In the genomic region with DNA sequence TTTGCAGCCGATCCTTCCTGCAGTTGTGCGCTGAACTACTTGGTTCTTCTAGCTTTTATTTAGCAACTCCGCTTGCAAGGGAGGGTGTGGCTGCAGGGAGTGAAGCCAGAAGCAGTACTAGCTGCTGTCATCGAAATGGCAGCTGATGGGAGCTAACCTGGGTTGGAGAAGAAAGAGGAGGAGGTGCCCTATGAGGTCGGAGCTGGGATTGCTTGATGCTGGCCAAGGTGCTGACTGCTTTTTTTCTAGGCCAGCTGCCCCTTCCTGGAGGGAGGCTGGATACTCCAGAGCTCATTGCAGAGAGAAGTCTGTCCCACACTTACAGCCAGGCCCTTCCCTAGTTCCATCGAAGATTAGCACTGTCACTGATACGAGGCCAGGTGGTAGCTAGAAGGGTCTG, we compare ENCODE assay signal across 8 mouse cellular contexts. TPM values are rescaled to one million over a fixed set of nuclear protein-coding genes. Genes with fewer than 3 reads are reported as not detected.
DNase-seq lines count a peak whose midpoint lies in the region; ATAC-seq and TF ChIP-seq lines count a peak whose summit lies in the region.

No protein-coding gene starts in this region.

- H3K4me2 ChIP-seq in neural tube, embryonic 15.5 days = peak overlapping the region; percentile 84

- H3K36me3 ChIP-seq in embryonic facial prominence, embryonic 10.5 days (replicated peaks) = peaks cover 43% of the 10 kb centered on the region
- peaks cover 40% of the 10 kb centered on the region for H3K36me3 ChIP-seq in limb, embryonic 10.5 days
- H3K36me3 ChIP-seq in neural tube, embryonic 15.5 days = peaks cover 12% of the 10 kb centered on the region; the same call in 1 of the 2 replicates

- peak overlapping the region; percentile 82 for H3K4me3 ChIP-seq in left cerebral cortex, adult 2 months
- H3K4me3 ChIP-seq in embryonic facial prominence, embryonic 10.5 days = peak overlapping the region; percentile 76
- H3K4me3 ChIP-seq in limb, embryonic 10.5 days = peak overlapping the region; percentile 90
- peak overlapping the region; percentile 84 for H3K4me3 ChIP-seq in neural tube, embryonic 15.5 days (replicated peaks)

- ATAC-seq in neural tube, embryonic 15.5 days (ENCODE audit: low FRiP score) = no peak

- peaks cover 40% of the 10 kb centered on the region for H3K4me1 ChIP-seq in embryonic facial prominence, embryonic 10.5 days
- peaks cover 22% of the 10 kb centered on the region for H3K4me1 ChIP-seq in limb, embryonic 10.5 days
- H3K4me1 ChIP-seq in neural tube, embryonic 15.5 days = peaks cover 28% of the 10 kb centered on the region

- TF ChIP-seq CTCF in left cerebral cortex, adult 2 months (IDR thresholded peaks at IDR 0.05) = no peak

- 60% methylated on average over 7 of the region's 7 CpGs for WGBS in embryonic facial prominence, embryonic 10.5 days
- WGBS in limb, embryonic 10.5 days = 60% methylated on average over 7 of the region's 7 CpGs
- 61% methylated on average over 7 of the region's 7 CpGs for WGBS in neural tube, embryonic 15.5 days

- peak overlapping the region; percentile 76 for H3K9ac ChIP-seq in neural tube, embryonic 15.5 days (replicated peaks)

- no peak overlapping the region for H3K27ac ChIP-seq in left cerebral cortex, adult 2 months
- 0 out of 2 replicates have a peak overlapping the region, but pooled peaks have one; percentile 93 for H3K27ac ChIP-seq in embryonic facial prominence, embryonic 10.5 days (replicated peaks)
- H3K27ac ChIP-seq in limb, embryonic 10.5 days = no peak overlapping the region
- no peak overlapping the region for H3K27ac ChIP-seq in neural tube, embryonic 15.5 days (replicated peaks)

- DNase-seq in left cerebral cortex, adult 2 months (ENCODE audit: extremely low spot score in 1 of 2, low spot score in 2 of 2) = no peak
- DNase-seq in left cerebral cortex, postnatal 10 days (ENCODE audit: extremely low spot score in 1 of 2, low spot score in 2 of 2) = no peak
- DNase-seq in embryonic facial prominence, embryonic 10.5 days (ENCODE audit: low spot score) = no peak
- no peak for DNase-seq in limb, embryonic 10.5 days (ENCODE audit: low spot score)
- no peak for DNase-seq in spleen, postnatal 14 days (ENCODE audit: low spot score in 2 of 2)
- DNase-seq in cerebellum, adult 9-11 months = no peak
- DNase-seq in cerebellum, postnatal 10 days = no peak

- no peaks in the 10 kb centered on the region for H3K9me3 ChIP-seq in embryonic facial prominence, embryonic 10.5 days
- no peaks in the 10 kb centered on the region for H3K9me3 ChIP-seq in limb, embryonic 10.5 days (replicated peaks)
- H3K9me3 ChIP-seq in neural tube, embryonic 15.5 days (replicated peaks) = no peaks in the 10 kb centered on the region

- intact Hi-C loops in left cerebral cortex, adult 2 months (cut with DNase I) = no loop called here
- intact Hi-C loops in left cerebral cortex, postnatal 10 days (cut with DNase I) = no loop called here

- peaks cover 24% of the 10 kb centered on the region for H3K27me3 ChIP-seq in embryonic facial prominence, embryonic 10.5 days (replicated peaks; ENCODE audit: low read depth, poor library complexity, severe bottlenecking)
- peaks cover 21% of the 10 kb centered on the region for H3K27me3 ChIP-seq in limb, embryonic 10.5 days (ENCODE audit: low read depth, poor library complexity, severe bottlenecking)
- 0 out of 2 replicates have a peak, but pooled peaks cover under 1% of the 10 kb centered on the region for H3K27me3 ChIP-seq in neural tube, embryonic 15.5 days (replicated peaks)

RNA-seq across cellular contexts. Expression of gene Trmt61a, which starts 1.1 kb away (rescaled TPM):
- 10 to 100 TPM; 18.9 to 20.2 TPM for total RNA-seq in left cerebral cortex, adult 2 months (2021)
- total RNA-seq in left cerebral cortex, postnatal 10 days (2021) = 10 to 100 TPM; 19.2 to 19.5 TPM
- polyA plus RNA-seq in embryonic facial prominence, embryonic 10.5 days (2016; fragmentation: Nextera tagmentation; extraction: Ambion mirVana) = 17.7 and 19.6 TPM in 2 replicates
- polyA plus RNA-seq in limb, embryonic 10.5 days (2016; fragmentation: Nextera tagmentation; extraction: Ambion mirVana) = 18.2 and 21.0 TPM in 2 replicates
- 9.6 and 10.8 TPM in 2 replicates for polyA plus RNA-seq in neural tube, embryonic 15.5 days (2015; fragmentation: Nextera tagmentation; extraction: Ambion mirVana)

RNA-seq across cellular contexts. Expression of gene Ckb, which starts 6.9 kb away (rescaled TPM):
- 1,000 to 10,000 TPM; 1,837 to 1,872 TPM for total RNA-seq in left cerebral cortex, adult 2 months (2021)
- 1,000 to 10,000 TPM in 1 of 2 experiments, 100 to 1,000 TPM in 1; 966 to 1,046 TPM for total RNA-seq in left cerebral cortex, postnatal 10 days (2021)
- 479 and 683 TPM in 2 replicates for polyA plus RNA-seq in embryonic facial prominence, embryonic 10.5 days (2016; fragmentation: Nextera tagmentation; extraction: Ambion mirVana)
- 46.5 and 55.9 TPM in 2 replicates for polyA plus RNA-seq in limb, embryonic 10.5 days (2016; fragmentation: Nextera tagmentation; extraction: Ambion mirVana)
- 1,500 and 1,731 TPM in 2 replicates for polyA plus RNA-seq in neural tube, embryonic 15.5 days (2015; fragmentation: Nextera tagmentation; extraction: Ambion mirVana)

RNA-seq across cellular contexts. Expression of gene Bag5, which starts 34.1 kb away (rescaled TPM):
- 10 to 100 TPM; 60.9 to 61.8 TPM for total RNA-seq in left cerebral cortex, adult 2 months (2021)
- total RNA-seq in left cerebral cortex, postnatal 10 days (2021) = 10 to 100 TPM; 40.6 to 43.2 TPM
- polyA plus RNA-seq in embryonic facial prominence, embryonic 10.5 days (2016; fragmentation: Nextera tagmentation; extraction: Ambion mirVana) = 50.2 and 58.0 TPM in 2 replicates
- polyA plus RNA-seq in limb, embryonic 10.5 days (2016; fragmentation: Nextera tagmentation; extraction: Ambion mirVana) = 52.6 and 52.9 TPM in 2 replicates
- 61.5 and 65.2 TPM in 2 replicates for polyA plus RNA-seq in neural tube, embryonic 15.5 days (2015; fragmentation: Nextera tagmentation; extraction: Ambion mirVana)

RNA-seq across cellular contexts. Expression of gene Apopt1, which starts 34.1 kb away (rescaled TPM):
- total RNA-seq in left cerebral cortex, adult 2 months (2021) = 10 to 100 TPM; 36.2 to 38.8 TPM
- total RNA-seq in left cerebral cortex, postnatal 10 days (2021) = 10 to 100 TPM; 37.9 to 38.6 TPM
- 56.2 and 56.4 TPM in 2 replicates for polyA plus RNA-seq in embryonic facial prominence, embryonic 10.5 days (2016; fragmentation: Nextera tagmentation; extraction: Ambion mirVana)
- 57.4 and 64.8 TPM in 2 replicates for polyA plus RNA-seq in limb, embryonic 10.5 days (2016; fragmentation: Nextera tagmentation; extraction: Ambion mirVana)
- polyA plus RNA-seq in neural tube, embryonic 15.5 days (2015; fragmentation: Nextera tagmentation; extraction: Ambion mirVana) = 58.5 and 58.8 TPM in 2 replicates
